Mouse (Mus musculus): ENCODE results near the gene Atp8b3.

DNA sequence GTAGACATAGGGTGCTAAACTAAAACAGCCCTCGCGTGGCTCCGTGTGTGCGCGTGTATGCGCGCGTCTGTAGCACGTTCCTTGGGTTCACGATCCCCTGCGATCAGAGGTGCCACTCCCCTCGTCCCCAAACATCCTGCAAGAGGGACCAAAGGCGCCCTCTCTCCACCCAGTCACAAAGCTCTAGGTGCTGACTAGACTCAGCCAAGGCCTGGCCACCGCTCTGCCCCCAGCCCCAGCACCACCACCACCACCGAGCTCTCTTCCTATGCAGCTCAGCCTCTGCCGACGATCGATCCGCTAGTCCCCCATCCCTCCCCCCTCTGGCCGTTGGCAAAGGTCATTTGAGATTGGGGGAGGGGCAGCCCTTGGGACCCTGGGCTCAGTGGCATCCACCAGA is 42.5 kb downstream of the Atp8b3 start:
- TF ChIP-seq TAL1 (IDR thresholded peaks at IDR 0.05; ENCODE audit: low read length) = no peak
- no peak for TF ChIP-seq GATA1 (IDR thresholded peaks at IDR 0.05; ENCODE audit: low read length)

Data from erythroblast, embryonic 14.5 days (primary cell).